Mouse (Mus musculus) testis, postnatal 14 days (tissue): ENCODE data around the gene D430042O09Rik.
A peak's percentile ranks its signal among the peaks of the same experiment; 100 is the strongest.

Source experiments
- DNase-seq: peaks from one replicate; pipeline ENCODE4 v3.0.0; 2021; ENCODE audit warnings: low spot score

The D430042O09Rik gene

DNA sequence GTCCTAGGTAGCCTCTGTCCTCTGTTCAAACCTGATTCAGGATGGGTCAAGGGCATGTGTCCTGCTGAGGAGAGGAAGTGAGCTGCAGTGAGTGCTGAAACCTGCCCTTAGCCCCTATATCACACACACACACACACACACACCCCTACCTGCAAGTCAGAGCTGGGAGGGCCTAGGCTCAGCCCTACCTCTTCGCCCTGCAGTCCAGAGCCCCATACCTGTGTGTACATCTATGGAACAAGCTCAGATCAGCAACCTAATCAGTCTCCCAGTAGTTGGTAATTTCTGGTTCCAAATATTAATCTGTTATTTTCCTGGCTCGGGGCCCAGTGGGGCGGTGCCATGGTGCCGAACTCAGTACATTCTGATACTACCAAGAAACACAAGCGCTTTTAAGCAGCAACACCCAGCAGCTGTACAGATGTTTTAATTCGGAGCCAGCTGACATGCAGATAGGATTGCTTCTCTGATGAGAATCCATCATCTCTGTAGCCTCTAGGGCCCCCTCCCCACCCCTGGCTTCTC is 166.3 kb downstream of the D430042O09Rik start:
- DNase-seq = no peak

DNA sequence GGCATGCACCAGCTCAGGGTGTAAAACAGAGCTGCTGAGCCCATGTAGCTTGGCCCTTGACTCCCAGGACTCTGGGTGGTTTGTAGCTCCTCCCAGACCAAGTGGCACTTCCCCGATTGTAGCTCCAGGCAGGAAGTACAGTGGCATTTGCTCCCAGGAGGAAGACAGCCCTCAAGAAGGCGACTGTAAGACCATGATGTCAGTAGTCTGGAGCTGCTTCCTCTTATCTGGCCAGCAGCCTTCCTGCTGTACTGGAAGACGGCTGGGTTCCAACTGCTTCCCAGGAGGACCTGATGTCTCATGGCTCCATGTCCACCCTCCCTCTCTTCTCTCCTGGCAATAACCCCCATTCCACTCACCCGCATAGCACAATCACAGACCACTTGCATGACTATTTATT is 170.4 kb downstream of the D430042O09Rik start:
- DNase-seq = no peak

DNA sequence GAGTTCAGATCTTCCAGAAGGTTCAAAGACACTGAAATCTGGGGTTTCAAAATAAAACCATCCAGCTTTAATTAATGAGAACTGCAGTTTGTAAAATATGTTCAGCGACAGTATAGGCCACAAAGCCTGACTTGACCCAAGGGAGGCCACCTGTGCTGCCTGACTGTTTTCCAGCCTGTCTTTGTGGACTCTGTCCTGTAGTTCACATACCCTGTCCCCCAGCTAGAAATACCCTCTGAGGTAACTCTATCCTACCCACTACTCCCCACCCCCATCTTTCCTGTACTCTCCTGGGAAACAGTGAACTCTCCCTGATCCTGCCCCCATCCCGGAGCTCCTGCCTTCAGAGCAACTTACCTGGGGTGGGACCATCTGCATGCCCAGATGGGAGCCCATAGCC is 175.5 kb downstream of the D430042O09Rik start:
- no peak for DNase-seq

DNA sequence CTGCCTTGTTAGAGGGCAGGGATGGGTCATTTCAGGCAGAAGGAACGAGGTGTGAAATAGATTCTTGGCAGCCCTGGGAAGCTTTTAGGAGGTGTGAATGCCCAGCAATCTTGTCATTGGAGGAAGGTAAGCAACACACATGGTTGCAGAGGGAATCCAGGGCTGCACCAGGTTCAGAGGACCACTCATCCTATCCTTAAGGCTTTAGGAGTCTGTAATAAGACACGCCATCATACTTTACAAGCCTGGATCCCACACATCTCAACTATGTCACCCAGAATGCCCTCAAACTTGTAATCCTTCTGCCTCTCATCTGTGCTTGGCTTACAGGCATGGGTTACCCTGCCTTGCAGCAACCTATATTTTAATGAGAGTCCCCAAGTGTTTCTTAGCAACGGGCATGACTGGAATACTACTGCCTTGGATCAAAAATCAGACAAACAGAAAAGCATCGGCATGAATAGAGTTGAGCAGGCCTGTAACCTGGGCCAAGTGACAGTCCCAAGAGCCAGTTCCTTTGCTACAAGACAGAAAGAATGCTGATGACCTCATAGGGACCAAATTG is 178.5 kb downstream of the D430042O09Rik start:
- no peak for DNase-seq

DNA sequence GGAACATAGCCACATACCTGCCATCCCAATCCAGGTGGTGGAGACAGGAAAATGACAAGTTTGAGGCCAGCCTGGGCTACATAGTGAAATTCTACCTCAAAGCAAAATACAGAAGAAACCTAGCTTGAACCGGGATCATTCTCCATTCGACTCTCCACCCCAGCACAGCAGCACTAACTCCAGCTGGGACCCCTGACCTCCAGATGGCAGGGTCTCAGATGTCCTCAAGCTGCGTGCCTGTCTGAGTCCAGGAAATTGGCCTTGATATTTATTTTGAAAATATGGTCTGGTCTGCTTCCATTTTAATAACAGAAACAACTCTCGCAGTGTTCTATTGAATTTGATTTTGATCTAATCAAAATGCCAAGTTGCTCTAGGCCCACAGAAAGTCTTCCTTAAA is 179.4 kb downstream of the D430042O09Rik start:
- DNase-seq = no peak

DNA sequence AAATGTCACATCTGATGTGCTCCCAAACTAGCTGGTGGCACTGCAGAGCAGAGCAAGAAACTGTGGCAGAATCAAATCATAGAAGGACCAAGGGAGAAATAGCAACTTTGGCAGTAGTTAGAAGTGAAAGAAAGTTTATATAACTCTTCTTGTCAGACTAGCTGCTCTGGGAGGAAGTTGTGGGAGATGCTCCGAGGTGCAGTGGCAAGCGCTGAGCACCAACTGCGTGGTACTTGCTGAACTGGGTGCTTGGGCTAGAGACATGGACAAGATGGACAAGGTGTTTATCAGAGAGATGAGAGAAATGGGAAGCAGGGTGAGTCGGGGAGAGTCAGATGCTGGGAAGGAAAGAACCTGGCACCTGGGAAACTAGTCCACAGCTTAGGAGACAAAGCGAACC is 180.1 kb downstream of the D430042O09Rik start:
- no peak for DNase-seq

DNA sequence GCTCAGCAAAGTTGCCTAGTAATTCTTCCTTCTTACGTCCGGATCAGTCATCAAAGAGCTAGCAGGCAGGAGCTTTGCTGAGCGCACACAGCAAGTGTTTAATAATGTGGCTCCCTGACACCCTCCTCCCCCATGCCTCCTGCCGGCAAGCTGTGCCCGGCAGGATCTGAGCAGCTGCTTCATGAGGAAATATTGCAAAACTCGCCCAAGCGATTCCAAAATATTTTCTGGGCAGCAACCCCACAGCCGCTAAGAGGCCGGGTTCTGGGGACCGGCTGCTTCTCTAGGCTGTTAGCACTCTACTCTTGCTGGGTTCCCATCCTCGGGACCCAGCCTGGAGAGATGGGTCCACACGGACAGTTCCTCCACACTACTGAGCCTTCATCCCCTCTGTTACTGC is 180.7 kb downstream of the D430042O09Rik start:
- no peak for DNase-seq

DNA sequence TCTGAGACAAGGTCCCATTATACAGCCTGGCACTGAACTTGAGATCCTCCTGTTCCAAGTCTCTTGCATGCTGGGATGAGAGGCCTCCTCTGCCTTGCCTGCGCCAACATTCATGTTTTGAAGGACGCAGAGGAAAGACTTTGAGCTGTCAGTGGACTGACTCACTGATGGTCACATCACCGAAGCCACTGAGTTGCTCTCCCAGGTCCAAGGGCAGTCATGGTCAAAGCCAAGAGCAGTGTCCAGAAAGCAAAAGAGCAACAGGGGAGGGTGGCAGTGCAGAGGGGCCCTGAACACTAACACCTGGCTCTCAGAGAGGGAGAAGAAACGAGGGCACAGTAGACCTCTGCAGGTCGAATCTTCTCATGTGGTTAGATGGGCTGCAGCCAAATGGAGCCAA is 185.9 kb downstream of the D430042O09Rik start:
- DNase-seq = no peak

DNA sequence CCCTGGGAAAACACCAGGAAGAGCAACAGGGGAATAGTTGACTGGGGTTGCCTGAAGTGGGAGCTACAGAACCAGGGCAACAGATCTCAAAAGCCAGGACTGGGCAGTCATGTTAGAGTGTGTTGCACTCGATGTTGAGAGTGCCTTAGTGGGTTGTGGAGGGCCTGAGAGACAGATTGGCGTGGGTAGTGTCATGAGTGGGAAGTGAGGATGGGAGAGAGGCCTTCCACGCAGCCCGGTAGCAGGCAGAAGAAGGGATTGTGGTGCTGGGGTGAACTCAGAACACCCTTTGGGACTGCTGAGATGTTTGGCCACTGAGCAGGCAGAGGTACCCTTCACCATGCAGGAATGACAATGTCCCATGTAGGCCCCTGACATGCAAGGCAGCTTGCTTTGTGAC is 189.4 kb downstream of the D430042O09Rik start:
- DNase-seq = no peak

DNA sequence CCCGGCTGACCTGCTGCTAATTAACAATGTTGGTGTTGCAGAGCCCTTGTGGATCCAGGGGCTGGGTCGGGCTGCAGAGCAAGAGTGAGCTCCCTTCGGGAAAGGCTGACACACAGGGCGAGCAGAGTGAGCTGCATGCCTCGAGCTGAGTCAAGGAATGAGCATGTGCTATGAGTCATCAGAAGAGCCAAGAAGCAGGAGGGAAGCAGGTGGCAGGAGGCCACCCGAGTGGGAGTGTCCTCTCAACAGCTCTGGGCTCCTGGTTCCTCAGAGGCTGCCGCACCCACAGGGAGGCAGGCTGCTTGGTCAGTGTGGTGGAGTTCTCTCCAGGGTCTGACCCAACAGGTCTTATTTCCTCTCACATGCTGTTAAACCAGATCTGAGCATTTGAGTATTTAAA is 191.3 kb downstream of the D430042O09Rik start:
- peak; percentile 30 for DNase-seq

DNA sequence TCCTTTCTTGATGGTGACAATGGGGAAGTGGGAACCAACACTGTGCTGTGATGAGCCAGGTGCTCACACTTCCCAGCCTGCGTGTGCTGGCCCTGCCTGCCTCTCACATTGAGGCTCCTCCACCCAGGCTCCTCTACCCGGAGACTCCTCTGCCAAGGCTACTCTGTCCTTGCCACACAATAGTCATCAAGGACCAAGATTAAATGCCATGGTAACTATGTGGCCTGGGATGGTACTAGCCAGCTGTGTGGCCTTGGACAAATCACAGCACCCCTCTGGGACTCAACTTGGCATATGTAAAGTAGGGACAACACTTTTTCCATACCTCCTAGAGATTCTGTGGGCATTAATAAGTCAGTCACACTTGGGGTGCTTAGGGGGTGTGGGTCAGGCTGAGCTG is 192.2 kb downstream of the D430042O09Rik start:
- DNase-seq = no peak

DNA sequence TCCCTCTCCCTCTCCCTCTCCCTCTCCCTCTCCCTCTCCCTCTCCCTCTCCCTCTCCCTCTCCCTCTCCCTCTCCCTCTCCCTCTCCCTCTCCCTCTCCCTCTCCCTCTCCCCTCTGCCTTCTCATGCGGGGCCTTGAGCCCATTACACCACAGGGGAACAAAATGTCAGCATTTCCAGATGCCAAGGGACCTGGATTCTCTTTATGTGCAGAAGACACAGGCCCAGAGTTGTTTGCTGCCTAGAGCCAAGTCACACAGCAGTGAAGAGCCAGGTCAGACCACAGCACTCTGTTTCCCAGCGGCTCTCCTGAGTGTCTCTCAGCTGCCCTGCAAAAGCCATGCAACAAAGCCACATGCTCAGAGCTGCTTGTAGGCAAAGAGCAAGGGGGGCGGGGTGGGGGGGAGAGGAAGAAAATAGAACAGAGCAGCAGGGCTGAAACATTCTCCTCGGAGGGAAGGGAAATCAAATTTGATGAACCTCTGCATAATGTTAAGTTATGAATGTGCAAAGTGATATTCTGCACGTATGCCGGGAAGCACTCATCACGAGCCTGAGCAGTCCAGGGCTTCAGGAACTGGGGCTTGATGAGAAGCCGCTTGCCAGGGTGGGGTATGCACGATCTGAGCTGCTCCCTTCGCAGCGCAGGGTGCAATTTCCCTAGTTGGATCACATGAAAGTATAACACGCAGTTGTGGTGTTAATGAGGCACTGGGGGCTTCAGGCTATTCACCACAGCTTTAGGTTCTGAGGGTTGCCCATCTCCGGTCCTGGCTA is 192.9 kb downstream of the D430042O09Rik start:
- no peak for DNase-seq

DNA sequence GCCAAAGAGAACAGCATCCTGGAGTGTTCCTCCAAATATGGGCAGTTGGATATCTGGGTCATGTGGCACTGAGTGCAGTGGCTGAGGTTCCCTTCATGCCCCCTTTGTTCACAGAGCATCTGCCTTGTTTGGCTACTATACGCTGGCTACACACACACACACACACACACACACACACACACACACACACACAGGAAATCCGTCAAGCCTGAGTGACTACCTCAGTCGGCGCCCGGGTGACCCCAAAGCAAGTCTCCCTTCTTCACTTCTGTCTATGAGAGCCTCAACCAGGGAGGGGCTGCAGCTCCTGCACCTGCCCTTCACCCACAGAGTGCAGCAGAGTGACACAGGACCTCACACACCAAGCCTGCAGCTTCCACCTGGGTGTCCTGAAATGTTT is 213.1 kb downstream of the D430042O09Rik start:
- no peak for DNase-seq

DNA sequence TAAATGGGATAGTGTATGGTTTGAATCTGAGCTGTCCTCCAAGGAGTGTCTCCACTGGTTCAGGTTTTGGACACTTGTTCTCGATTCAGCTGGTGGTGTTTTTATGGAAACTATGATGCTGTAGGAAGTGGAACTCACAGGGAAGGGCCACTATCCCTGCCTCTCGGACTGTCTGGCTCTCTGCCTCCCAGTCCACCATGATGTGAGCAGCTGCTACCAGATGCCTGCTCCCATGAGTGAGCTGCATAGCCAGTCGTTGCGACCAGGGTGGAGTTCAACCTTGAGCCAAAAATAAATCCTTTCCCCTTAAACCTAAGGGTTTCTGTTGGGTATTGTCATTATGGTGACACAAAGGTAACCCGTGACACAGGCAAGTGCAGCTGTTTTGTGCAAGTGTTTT is 216.4 kb downstream of the D430042O09Rik start:
- no peak for DNase-seq
